Mouse (Mus musculus): ENCODE data around the gene Gimap9. TPM values are rescaled to one million over a fixed set of nuclear protein-coding genes. Genes with fewer than 3 reads are reported as not detected.

Gimap9 gene
- polyA plus RNA-seq, 1 experiment from 2014 or later = 10.2 TPM

GRCm38 (mm10) chr6:48720326-48720725, 44.4 kb downstream of the Gimap9 start:
- Histone ChIP-seq H3K36me3 (replicated peaks; ENCODE audit: insufficient read depth, low read length) (no peaks in the 10 kb centered on the region), H3K9ac (replicated peaks) (no peak overlapping the region), H3K27ac (ENCODE audit: low read depth) (no peak overlapping the region), H3K9me3 (ENCODE audit: low read length) (no peaks in the 10 kb centered on the region), H3K4me1 (ENCODE audit: insufficient read depth) (no peaks in the 10 kb centered on the region), H3K27me3 (ENCODE audit: insufficient read depth, low read length) (no peaks in the 10 kb centered on the region), H3K4me2 (ENCODE audit: low read depth, low read length) (no peak overlapping the region), H3K4me3 (ENCODE audit: low read depth, low read length) (no peak overlapping the region)
- no peak for DNase-seq
- TF ChIP-seq CTCF (IDR thresholded peaks at IDR 0.05; ENCODE audit: low read depth) (no peak), EP300 (IDR thresholded peaks at IDR 0.05; ENCODE audit: low read depth) (no peak)
- 81% methylated on average over 4 of the region's 4 CpGs for WGBS (ENCODE audit: insufficient replicate concordance)
- ATAC-seq = no peak

GRCm38 (mm10) chr6:48723468-48723867, 47.5 kb downstream of the Gimap9 start:
- Histone ChIP-seq H3K9me3 (ENCODE audit: low read length) (no peaks in the 10 kb centered on the region), H3K4me3 (ENCODE audit: low read depth, low read length) (no peak overlapping the region), H3K4me2 (ENCODE audit: low read depth, low read length) (no peak overlapping the region), H3K36me3 (replicated peaks; ENCODE audit: insufficient read depth, low read length) (no peaks in the 10 kb centered on the region), H3K9ac (replicated peaks) (no peak overlapping the region), H3K27me3 (ENCODE audit: insufficient read depth, low read length) (no peaks in the 10 kb centered on the region), H3K27ac (ENCODE audit: low read depth) (no peak overlapping the region), H3K4me1 (ENCODE audit: insufficient read depth) (no peaks in the 10 kb centered on the region)
- WGBS (ENCODE audit: insufficient replicate concordance) = 62% methylated on average over 8 of the region's 8 CpGs
- TF ChIP-seq CTCF (IDR thresholded peaks at IDR 0.05; ENCODE audit: low read depth) (no peak), EP300 (IDR thresholded peaks at IDR 0.05; ENCODE audit: low read depth) (no peak)
- ATAC-seq (no peak), DNase-seq (no peak)

- DNase-seq = no peak
- Histone ChIP-seq H3K27me3 (ENCODE audit: insufficient read depth, low read length) (no peaks in the 10 kb centered on the region), H3K36me3 (replicated peaks; ENCODE audit: insufficient read depth, low read length) (no peaks in the 10 kb centered on the region), H3K4me2 (ENCODE audit: low read depth, low read length) (no peak overlapping the region), H3K9ac (replicated peaks) (no peak overlapping the region), H3K27ac (ENCODE audit: low read depth) (no peak overlapping the region), H3K9me3 (ENCODE audit: low read length) (no peaks in the 10 kb centered on the region), H3K4me1 (ENCODE audit: insufficient read depth) (no peaks in the 10 kb centered on the region), H3K4me3 (ENCODE audit: low read depth, low read length) (no peak overlapping the region)
- 20% methylated on average over 1 of the region's 1 CpGs for WGBS (ENCODE audit: insufficient replicate concordance)
- no peak for TF ChIP-seq EP300 (IDR thresholded peaks at IDR 0.05; ENCODE audit: low read depth)
- TF ChIP-seq CTCF (IDR thresholded peaks at IDR 0.05; ENCODE audit: low read depth) = no peak
- ATAC-seq = no peak
Observed at GRCm38 (mm10) chr6:48725476-48725875, 49.5 kb downstream of the Gimap9 start.

- Histone ChIP-seq H3K4me1 (ENCODE audit: insufficient read depth) (no peaks in the 10 kb centered on the region), H3K27me3 (ENCODE audit: insufficient read depth, low read length) (no peaks in the 10 kb centered on the region), H3K4me3 (ENCODE audit: low read depth, low read length) (no peak overlapping the region), H3K4me2 (ENCODE audit: low read depth, low read length) (no peak overlapping the region), H3K9me3 (ENCODE audit: low read length) (no peaks in the 10 kb centered on the region), H3K27ac (ENCODE audit: low read depth) (no peak overlapping the region), H3K36me3 (replicated peaks; ENCODE audit: insufficient read depth, low read length) (no peaks in the 10 kb centered on the region), H3K9ac (replicated peaks) (no peak overlapping the region)
- WGBS (ENCODE audit: insufficient replicate concordance) = 78% methylated on average over 5 of the region's 5 CpGs
- TF ChIP-seq CTCF (IDR thresholded peaks at IDR 0.05; ENCODE audit: low read depth) = no peak
- TF ChIP-seq EP300 (IDR thresholded peaks at IDR 0.05; ENCODE audit: low read depth) = no peak
- no peak for DNase-seq
- ATAC-seq = no peak
Observed at GRCm38 (mm10) chr6:48727761-48728160, 51.8 kb downstream of the Gimap9 start.

Other genes starting within 250 kb of the Gimap9 start
- gene Zfp467, start 230.3 kb upstream of the Gimap9 start, polyA plus RNA-seq (2015; fragmentation: Nextera tagmentation; extraction: Ambion mirVana) = 4.9 TPM in 2 replicates
- gene Sspo, start 227.9 kb upstream of the Gimap9 start, polyA plus RNA-seq (2015; fragmentation: Nextera tagmentation; extraction: Ambion mirVana) = 0.01 and 0.06 TPM in 2 replicates
- gene Atp6v0e2, start 138.5 kb upstream of the Gimap9 start, polyA plus RNA-seq (2015; fragmentation: Nextera tagmentation; extraction: Ambion mirVana) = 1.1 and 1.2 TPM in 2 replicates
- gene Lrrc61, start 121.3 kb upstream of the Gimap9 start, polyA plus RNA-seq (2015; fragmentation: Nextera tagmentation; extraction: Ambion mirVana) = 2.4 and 2.7 TPM in 2 replicates
- gene Rarres2, start 103.3 kb upstream of the Gimap9 start, polyA plus RNA-seq (2015; fragmentation: Nextera tagmentation; extraction: Ambion mirVana) = 485 and 531 TPM in 2 replicates
- gene Gm45021, start 86.5 kb upstream of the Gimap9 start, polyA plus RNA-seq (2015; fragmentation: Nextera tagmentation; extraction: Ambion mirVana) = not detected in 2 replicates
- gene Repin1, start 82.2 kb upstream of the Gimap9 start, polyA plus RNA-seq (2015; fragmentation: Nextera tagmentation; extraction: Ambion mirVana) = 14.4 and 14.8 TPM in 2 replicates
- gene Gm44965, start 82.2 kb upstream of the Gimap9 start, polyA plus RNA-seq (2015; fragmentation: Nextera tagmentation; extraction: Ambion mirVana) = not detected in 2 replicates
- gene Zfp775, start 74.1 kb upstream of the Gimap9 start, polyA plus RNA-seq (2015; fragmentation: Nextera tagmentation; extraction: Ambion mirVana) = 0.93 and 1.8 TPM in 2 replicates
- gene AI854703, start 49.4 kb upstream of the Gimap9 start, polyA plus RNA-seq (2015; fragmentation: Nextera tagmentation; extraction: Ambion mirVana) = 0.16 and 0.20 TPM in 2 replicates
- 1.1 TPM in 2 replicates for gene Gimap8, start 28.9 kb upstream of the Gimap9 start, polyA plus RNA-seq (2015; fragmentation: Nextera tagmentation; extraction: Ambion mirVana)
- 13.5 and 14.5 TPM in 2 replicates for gene Gimap4, start 8.4 kb downstream of the Gimap9 start, polyA plus RNA-seq (2015; fragmentation: Nextera tagmentation; extraction: Ambion mirVana)
- gene Gimap6, start 32.1 kb downstream of the Gimap9 start, polyA plus RNA-seq (2015; fragmentation: Nextera tagmentation; extraction: Ambion mirVana) = 12.2 and 12.5 TPM in 2 replicates
- 1.1 TPM in 1 of 2 replicates, not detected in the other for gene Gm28053, start 42.5 kb downstream of the Gimap9 start, polyA plus RNA-seq (2015; fragmentation: Nextera tagmentation; extraction: Ambion mirVana)
- gene Gimap7, start 42.5 kb downstream of the Gimap9 start, polyA plus RNA-seq (2015; fragmentation: Nextera tagmentation; extraction: Ambion mirVana) = 0.59 and 0.65 TPM in 2 replicates
- 9.2 and 10.0 TPM in 2 replicates for gene Gimap1, start 62.9 kb downstream of the Gimap9 start, polyA plus RNA-seq (2015; fragmentation: Nextera tagmentation; extraction: Ambion mirVana)
- gene Gimap5, start 70.1 kb downstream of the Gimap9 start, polyA plus RNA-seq (2015; fragmentation: Nextera tagmentation; extraction: Ambion mirVana) = 4.7 and 5.9 TPM in 2 replicates
- gene Gimap3, start 94.7 kb downstream of the Gimap9 start, polyA plus RNA-seq (2015; fragmentation: Nextera tagmentation; extraction: Ambion mirVana) = 0.75 and 0.82 TPM in 2 replicates
- 174 and 198 TPM in 2 replicates for gene Tmem176a, start 164.8 kb downstream of the Gimap9 start, polyA plus RNA-seq (2015; fragmentation: Nextera tagmentation; extraction: Ambion mirVana)
- 255 and 270 TPM in 2 replicates for gene Tmem176b, start 165.4 kb downstream of the Gimap9 start, polyA plus RNA-seq (2015; fragmentation: Nextera tagmentation; extraction: Ambion mirVana)
- gene Aoc1, start 196.8 kb downstream of the Gimap9 start, polyA plus RNA-seq (2015; fragmentation: Nextera tagmentation; extraction: Ambion mirVana) = 0.11 TPM in 2 replicates

Measured in liver, postnatal 0 days (tissue).